Mouse (Mus musculus) kidney, adult 11 months (tissue): ENCODE measurements around the gene D17Wsu92e.

Source experiments
- DNase-seq: peaks from one replicate; pipeline ENCODE4 v3.0.0; 2022

Gene D17Wsu92e

DNA sequence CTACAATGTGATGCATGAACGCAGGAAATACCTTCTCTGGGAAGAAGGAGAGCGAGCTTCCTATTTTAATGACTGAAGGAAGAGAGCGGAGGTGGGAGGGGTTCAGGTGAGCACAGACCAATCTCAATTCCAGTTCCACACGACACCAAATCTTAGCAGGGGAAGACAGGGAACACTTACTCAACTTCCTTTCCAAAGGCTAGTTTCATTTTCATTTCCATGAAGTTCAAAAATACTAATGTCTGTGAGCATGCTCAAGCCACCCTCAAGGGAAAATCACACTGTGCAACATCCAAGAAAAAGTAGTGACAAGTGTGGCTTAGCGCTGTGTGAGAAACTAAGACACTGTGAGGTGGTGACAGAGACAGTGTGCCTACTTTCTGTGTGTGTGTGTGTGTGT is 30.4 kb downstream of the D17Wsu92e start:
- DNase-seq: no peak

DNA sequence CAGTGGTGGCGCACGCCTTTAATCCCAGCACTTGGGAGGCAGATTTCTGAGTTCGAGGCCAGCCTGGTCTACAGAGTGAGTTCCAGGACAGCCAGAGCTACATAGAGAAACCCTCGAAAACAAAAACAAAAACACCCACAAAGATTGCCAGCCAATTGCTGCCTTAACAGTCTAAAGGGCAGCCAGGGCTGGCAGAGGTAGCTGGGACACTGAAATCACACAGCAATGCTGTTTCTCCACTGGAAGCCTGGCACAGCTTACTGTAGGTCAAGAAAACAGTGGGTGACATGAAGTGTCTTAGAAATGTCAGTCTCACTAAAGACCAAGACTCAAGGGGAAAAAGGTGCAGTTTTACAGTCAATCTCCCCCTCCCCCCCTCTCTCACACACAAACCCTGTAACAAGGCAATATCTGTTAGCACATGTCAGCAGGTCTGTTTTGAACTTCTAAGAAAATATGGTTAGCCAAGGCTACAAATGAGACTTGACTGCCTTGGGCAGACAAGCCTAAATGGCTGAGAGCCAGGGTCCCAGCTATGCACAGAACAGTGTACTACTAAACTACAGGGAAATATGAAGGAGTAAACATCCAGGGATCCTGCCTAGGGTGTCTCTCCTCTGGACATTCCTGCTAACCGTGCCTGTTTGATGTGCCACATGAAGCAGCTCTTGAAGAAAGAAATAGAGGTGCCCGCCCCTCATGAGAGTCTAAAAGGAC is 31.8 kb downstream of the D17Wsu92e start:
- DNase-seq: peak; percentile 60

DNA sequence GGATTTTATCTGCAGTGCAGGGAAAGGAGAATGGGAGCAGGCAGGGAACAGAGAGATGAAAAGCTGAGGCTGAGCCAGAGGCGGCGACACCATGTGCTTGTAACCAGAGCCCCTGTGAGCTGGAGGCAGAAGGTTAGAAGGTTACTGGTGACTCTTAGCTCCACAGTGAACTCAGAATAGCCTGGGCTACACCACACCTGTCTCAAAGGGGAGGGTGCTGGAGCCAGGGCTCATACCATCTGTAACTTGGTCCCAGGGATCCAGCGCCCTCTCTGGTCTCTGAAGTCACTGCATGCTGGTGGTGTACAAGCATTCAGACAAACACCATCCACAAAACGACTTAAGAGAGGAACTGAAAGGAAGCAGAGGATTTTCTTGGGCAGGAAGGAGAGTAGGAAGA is 36.9 kb downstream of the D17Wsu92e start:
- DNase-seq: no peak

DNA sequence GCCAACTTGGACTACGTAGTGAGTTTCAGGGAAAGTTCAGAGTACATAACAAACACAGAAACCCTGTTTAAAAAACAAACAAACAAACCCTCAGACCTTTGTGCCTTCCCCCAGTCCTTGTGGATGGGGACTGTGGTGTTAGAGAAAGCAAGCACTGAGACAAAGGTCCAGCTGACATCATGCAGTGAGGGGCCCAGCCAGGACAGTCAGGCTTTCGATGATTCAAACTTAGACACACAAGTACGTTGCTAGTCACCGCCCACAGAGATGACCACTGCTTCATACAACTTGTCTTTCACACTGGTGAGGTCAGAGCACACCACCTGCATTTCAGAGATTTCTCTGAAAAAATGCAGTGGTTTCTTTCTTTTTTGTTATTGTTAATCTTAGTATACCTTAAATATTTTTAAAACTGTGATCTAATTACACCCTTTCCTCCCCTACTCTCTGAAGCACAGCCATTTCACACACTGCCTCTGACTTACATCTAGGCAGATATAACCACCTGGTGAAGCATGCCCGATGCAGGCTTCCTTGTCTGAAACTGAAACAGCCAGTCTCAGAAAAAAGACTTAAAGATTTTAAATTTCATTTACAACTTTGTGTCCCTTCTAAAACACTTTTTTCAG is 39.3 kb downstream of the D17Wsu92e start:
- no peak for DNase-seq

DNA sequence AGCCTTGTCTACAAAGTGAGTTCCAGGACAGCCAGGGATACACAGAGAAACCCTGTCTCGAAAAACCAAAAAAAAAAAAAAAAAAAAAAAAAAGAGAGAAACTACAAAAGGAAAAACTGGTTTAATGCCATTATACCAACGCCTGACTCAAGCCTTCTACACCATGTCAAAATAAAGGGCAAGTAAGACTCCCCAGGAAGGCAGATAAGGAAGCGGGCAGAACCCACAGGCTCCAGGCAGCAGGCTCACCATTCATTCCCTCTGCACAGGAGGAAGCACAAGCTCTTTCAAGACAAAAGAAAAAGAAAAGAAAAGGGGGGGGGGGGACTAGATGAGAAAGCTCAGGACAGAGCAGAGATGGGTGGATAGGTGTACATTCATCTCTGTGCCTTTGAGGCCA is 40.7 kb downstream of the D17Wsu92e start:
- DNase-seq: no peak

DNA sequence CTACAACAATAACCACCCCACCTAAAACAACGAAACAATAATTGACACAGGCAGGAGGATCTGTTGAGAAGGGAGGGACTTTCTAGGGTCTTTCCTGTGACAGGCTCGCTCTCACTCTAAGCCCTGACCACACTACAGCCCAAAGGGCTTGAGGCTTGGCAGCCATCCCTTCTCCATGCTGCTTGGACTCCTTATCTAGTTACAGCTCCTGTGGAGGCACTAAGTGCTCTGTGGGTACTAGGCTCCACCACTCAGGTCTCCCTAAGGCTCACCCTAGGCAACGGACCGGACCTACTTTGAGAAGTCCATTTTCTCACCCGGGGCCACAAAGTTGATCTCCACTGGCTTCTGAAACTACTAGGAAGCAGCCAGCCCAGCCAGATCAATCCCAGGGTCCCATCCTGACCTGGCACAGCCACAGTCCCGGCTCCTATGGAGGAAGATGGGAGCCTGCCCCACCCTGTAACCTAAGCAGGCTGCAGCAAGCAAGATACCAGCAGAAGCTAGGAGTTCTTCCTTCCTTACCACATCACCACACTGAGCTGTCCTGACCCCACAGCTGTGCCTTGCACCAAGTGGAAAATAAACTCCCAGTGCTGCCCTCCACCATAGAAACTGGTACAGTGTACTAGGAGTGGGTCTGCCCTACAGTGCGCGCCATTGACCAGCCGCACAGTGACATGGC is 41.6 kb downstream of the D17Wsu92e start:
- no peak for DNase-seq

DNA sequence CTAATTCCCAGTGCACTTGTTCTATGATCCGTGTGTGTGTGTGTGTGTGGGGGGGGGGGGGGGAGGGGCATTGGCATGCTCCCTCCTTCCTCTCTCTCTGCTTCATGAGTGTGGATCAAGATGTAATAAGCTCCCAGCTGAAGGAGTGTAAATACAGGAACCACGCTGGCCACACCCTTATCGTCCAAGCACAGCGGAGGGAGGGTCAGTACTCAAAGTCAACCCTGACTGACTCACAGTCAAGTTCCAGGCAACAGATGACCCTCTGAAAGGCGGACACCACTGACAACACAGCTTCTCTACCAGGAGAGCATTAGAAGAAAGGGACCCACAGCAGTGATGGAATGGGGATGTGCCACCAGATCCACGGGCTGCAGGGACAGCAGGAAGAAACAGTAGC is 42.6 kb downstream of the D17Wsu92e start:
- DNase-seq: no peak

DNA sequence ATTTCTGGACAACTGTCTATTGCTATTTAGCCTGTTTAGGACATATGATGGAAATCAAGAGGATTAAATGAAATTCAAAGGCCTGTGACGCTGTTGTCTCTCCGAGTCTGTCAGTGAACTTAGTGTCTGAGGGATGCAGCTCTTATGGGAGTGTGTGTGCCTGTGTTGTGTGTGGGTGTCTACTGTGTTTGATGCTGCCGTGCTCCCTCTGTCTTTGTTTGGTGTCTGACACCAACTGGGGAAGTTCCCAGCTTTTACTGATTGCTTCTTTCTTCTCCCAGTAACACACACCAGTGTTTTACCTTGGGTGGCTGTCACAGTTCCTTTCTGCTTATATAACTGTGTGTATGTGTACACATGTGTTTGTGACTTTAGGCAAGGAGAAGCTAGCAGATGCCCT is 46.2 kb downstream of the D17Wsu92e start:
- no peak for DNase-seq

DNA sequence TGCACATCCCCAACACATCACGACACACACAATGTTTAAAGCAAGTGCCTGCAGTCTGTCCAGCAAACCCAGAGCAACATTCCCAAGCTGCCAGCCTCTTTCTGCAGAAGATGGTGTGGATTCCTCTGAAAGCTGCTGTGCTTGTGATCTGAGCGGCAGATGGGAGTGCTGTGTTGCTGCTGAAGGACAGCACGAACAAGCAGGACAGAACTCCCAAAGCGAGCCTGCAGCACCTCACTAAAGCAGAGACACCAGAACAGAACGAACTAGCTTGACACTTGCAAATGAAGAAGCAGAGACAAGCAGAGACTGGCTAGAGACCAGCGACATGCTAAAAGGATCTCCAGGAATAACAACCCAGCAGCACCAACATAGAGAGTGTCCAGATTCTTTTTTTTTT is 48.8 kb downstream of the D17Wsu92e start:
- DNase-seq: no peak

DNA sequence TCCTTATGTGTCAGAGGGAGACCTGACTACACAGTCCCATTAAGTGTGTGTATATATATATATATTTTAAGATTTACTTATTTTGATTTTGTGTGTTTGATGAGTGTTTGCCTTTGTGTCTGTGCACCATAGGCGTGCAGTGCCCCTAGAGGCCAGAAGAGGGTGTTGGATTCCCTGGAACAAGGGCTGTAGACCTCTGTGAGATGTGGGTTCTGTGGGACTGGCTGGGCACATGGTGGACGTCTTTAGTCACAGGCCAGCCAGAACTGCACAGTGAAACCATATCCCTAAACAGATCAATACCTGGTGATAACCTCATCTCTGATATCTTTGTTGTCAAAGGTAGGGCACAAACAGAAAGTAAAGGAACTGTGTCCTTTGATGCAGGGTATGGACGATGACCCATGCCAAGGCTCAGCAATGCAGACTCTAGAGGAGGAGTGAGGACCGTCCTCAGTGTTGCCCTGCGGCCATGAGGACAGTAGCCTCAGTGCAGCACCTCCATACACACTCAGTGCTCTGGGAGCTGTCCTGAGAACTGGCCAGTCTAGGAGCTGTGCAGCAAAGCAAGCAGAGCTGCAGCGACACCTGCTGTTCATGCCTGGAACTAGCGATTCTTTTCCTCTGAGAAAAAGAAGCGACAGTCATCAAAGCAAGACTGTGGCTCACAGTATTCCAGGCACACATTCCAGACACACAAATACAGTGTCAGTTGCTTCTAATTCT is 51.5 kb downstream of the D17Wsu92e start:
- DNase-seq: peak; percentile 24

DNA sequence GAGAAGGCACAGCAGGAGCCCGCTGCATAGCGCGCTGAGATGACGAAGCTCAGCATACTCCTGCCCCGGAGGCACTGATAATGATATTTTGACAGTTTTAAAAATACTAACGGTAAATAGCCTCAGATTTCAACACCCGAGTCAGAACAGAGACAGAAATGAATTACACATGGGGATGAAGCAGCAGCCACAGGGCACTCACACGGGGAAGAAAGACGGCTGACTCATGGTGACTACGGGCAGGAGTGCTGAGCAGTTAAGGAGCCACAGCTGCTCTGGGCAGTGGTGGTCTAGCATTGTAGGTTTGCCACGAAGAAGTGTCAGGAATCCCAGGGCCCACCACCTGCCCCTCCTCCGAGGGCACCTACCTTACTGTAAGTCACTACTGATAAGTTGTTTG is 52.9 kb downstream of the D17Wsu92e start:
- no peak for DNase-seq

DNA sequence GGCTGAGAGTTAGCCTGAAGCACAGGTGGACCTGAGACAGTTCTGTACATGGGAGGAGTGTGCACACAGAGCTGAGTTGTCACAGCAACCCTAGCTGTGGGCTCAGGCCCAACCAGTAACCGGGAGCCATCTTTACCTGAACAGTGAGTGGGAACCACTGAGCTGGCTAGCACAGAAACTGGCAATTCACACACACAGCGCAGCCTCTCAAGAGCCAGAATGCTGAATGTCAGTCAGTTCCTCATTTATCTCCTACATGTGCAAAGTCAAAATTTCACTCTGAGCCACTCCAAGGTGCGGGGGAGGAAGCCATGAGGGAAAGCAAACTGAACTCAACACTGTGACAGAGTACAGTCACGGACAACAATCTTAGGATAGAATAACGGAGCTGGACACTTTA is 53.3 kb downstream of the D17Wsu92e start:
- no peak for DNase-seq

DNA sequence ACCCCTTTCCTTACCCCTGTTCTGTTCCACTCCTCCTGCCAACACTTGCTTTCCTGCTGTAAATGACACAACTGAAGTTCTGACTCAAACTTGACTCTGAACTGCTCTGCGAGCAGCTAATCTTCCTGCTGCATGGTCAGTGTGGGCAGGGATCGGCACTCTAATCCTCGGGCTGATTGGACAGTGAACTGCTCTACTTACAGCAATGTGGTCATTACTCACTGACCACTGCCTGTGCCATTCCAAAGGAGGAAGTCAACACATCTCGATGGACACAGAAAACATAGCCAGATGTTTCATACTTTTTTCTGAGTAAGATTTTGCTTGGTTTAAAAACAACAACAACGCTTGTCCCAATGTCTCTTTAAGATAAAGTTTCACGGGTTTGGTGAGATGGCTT is 55.4 kb downstream of the D17Wsu92e start:
- no peak for DNase-seq

DNA sequence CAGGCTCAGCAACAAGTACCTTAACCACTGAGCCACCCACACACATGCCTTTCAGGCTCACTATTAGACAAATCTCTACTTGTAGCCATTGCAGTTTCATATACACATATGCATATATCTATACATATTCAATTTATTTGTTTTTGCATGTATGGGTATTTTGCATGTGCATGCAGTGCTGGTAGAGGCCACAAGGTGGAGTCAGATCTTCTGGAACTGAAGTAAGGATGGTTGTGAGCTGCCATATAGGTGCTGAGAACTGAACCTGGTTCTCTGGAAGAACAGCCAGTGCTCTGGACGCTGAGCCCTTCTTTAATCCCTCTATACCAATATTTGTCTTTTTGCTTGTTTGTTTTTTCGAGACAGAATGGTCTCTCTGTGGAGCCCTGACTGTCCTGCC is 56.0 kb downstream of the D17Wsu92e start:
- no peak for DNase-seq

DNA sequence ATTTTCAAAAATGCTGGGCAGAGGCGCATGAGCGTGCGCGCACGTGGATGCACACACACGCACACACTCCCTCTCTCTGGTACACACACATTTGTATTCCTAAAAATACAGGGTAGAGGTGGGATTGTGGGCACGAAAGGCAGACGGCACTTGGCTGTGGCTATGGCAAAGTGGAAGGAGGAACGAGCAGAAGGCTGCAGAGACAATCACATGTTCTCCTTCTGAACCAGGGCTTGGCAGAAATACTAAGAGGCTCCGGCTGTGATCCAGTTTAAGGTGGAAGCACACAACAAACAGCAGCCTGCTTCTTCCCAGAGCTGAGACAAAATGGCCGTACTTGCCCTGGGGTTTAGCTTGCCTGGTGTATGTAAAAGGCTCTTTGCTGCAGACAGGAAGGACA is 57.6 kb downstream of the D17Wsu92e start:
- no peak for DNase-seq

DNA sequence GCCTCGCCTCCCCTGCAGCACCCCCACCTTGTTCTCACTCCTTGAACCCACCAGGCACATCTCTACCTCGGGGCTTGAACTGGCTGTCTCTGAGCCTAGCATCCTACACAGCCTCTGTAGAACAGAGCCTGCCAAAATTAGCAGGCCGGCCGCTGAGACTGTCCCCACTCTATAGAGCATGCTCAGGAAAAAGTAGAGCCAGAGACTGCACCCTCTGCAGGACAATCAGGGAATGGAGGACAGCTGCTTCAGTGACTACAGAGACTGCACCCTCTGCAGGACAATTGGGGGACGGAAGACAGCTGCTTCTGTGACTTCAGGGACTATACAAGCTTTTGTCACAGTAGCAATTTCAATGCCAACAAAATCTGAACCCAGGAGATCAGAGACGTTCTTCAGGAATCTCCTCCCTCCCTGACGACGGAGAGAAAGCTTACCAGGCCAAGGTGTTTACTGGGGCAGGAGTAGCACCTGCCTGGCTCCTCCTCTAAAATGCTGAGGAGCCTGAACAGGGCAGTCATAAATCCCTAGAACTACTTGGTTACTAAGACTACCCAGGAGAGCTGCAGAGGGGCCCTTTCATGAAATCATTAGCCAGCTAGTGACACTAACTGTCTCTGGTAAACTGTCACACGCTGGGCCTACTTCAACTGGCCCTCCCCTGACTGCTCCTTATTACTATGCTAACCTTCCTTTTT is 58.7 kb downstream of the D17Wsu92e start:
- peak; percentile 44 for DNase-seq

DNA sequence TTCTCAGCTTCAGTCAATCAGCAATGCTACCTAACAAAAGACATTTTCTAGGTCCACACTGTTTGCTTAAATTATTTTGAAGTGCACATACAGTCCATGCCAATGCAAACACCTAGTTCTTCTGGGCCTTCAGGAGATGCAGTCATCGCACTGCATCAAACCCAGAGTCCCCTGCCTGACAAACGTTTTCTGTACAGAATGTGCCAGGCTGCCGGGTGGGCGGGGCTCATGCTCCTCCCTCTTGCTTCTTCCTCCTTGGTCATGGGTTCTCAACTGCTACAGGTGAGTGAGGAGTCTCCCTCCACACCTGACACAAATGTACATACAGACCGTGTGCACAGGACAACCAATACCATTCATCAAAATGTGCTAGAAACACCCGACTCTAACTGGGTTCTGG is 60.3 kb downstream of the D17Wsu92e start:
- DNase-seq: no peak

DNA sequence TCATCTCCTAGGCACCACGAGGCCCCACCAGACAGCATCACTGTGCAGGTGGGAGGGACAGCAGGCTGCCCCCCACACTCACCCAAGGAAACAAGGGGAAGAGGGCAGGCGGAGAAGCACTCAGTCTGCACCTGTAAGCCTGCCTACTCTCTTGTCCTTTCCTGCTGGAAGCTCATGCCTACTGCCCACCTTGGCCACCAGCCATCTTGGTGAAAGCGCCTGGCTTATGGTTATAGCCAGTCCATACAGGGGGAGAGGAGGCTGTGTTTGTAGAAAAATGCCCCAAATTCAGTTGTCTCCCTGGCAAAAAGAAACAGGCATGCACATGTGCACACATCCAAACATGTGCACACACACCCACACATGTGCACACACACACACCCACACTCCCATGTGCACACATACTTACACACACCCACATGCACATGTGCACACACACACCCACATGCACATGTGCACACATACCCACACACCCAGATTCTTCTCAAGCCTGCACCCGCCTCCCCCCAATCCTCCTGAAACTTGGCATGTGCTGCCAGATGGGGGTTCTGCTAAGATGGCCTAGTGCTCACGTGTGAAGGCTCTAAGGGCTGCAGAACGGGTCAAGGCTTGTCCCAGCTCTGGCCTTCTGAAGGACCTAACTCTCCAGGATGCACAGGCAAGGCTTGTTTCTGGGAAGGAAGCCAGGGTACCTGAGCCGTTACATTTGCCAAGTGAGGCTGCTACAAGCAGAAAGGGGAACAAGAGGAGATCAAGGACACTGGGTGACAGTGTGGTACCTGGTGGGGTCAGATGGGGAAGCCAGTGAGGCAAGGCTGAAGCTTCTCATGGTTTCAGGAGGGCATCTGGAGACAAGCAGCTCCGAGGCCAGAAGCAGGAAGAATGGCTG is 68.9 kb downstream of the D17Wsu92e start:
- DNase-seq: no peak

DNA sequence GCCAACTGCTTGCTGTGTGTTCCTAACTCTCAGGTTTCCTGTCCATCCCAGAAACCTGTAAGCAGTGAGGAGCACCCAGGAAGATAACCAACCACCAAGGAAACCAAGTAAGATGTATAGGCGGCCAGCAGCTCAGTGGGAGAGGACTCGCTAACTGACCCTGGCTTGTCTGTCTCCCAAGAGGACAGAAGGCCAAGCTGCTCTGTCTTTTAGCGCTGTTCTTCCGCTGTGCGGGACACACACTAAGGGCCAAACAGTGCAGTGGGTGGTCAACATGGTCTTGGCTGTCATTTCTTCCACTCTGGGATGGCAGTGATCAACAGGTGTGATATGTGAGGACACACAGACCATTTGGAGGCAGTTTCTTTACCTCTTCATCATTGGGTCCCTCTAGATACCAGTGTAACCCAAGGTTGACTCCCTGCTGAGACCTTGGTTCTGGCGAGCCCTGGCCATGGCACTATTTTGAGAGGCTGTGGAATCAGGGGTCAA is 70.0 kb downstream of the D17Wsu92e start:
- DNase-seq: no peak

DNA sequence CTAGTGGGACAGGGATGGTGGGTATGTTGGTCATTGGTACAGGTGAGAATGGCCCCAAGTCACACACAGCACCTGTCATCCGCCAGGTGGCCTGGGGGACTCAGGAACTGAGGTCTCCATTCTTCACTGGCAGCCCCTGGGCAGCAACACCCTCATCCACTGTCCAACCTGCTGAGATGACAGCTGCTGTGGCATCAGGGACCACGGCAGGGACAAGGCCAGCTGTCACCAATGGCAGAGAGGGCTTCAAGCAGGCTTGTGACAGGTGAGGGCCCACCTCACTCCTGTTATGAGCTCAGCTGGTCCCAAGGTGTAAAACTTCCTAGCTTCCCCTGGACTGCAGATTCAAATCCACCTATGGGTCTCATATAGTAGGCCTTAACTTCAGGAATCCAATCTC is 72.3 kb downstream of the D17Wsu92e start:
- DNase-seq: no peak

DNA sequence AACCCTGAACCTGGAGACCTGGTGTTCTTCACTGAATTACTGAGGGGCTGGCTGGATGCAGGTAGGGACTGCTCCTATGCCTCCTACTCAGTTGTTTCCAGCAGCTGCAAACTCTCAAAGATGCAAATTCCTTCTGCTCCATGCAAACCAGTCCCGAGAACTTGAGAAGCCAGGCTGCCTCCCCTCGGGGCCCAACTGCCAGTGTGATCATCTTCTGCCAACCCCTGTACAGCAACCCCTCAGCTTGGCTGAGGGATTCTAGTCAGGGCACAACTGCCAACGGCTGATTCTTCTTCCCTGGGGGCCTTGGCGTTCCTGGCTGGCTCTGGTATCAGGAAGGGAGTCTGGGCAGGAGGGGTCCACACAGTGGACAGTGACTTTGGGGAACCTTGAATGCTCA is 74.0 kb downstream of the D17Wsu92e start:
- no peak for DNase-seq

DNA sequence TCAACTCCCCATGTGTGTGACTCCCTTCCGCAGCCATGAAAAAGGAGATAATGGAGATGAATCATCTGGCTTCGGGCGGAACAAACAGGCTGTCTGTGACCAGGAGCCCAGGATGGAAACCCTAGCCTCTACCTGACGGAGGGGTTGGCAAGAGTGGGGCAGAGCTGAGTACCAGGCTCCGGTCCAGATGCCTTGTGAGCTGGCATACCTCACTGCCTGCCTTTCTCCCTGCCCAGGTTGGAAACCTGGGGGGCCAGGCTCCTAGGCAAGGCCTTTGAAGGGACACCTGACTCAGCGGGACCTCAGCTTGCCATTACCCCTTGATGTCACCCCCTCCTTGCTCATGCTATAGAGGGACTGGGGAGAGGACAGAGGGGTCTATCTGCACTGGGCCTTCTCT is 79.5 kb downstream of the D17Wsu92e start:
- no peak for DNase-seq
